ENCODE assay signal across 9 mouse cellular contexts in genomic region chr2:69288989-69289388, GRCm38 (mm10). TPM values are rescaled to one million over a fixed set of nuclear protein-coding genes. Genes with fewer than 3 reads are reported as not detected.
DNase-seq lines count a peak whose midpoint lies in the region; ATAC-seq lines count a peak whose summit lies in the region.
"Had no signal": no experiment of that assay in that cellular context is flagged by ENCODE, and none has a peak within 500 bp of the region (broad histone marks: within the 10 kb centered on the region; RNA-seq: fewer than 3 reads in every experiment).

No protein-coding gene starts in this region.

- intact Hi-C loops in heart, postnatal 25 days (cut with DNase I) = no loop called here

- no peak for ATAC-seq in frontal cortex, adult (ENCODE audit: low TSS enrichment)

- DNase-seq in heart, postnatal 4 days = peak; percentile 14
- DNase-seq in heart, postnatal 25 days (ENCODE audit: low spot score) = no peak
- DNase-seq in 3T3-L1 (ENCODE audit: low read depth, low spot score) = peak; percentile 88
- DNase-seq in adipocyte (ENCODE audit: low spot score) = peak; percentile 61
- peak; percentile 14 for DNase-seq in kidney, postnatal 10 days
- DNase-seq in cerebellum, postnatal 36 days = no peak
- DNase-seq: layer of hippocampus, adult 9-11 months had no signal

RNA-seq across cellular contexts. Expression of gene Abcb11, which starts 53.4 kb away (rescaled TPM):
- total RNA-seq in heart, postnatal 4 days (2021) = not detected
- total RNA-seq in heart, postnatal 25 days (2021) = not detected
- total RNA-seq: granulocyte monocyte progenitor cell, adult 5-6 weeks had no signal

Comparison
In these comparisons a context has a peak if more than half of its experiments do, and no peak if none do; other contexts are left out.
1. DNase-seq: peak in heart, postnatal 4 days (single experiment), 3T3-L1 (single experiment), adipocyte (single experiment) and kidney, postnatal 10 days (single experiment); none in heart, postnatal 25 days (single experiment) and cerebellum, postnatal 36 days (0 of 2).